Mouse (Mus musculus) kidney, adult 9 months (tissue): ENCODE measurements at regions not wholly inside any gene's neighbourhood (a gene's known extent, or its start where the extent isn't known, plus 50 kb on each side); places are given as distances from the start of the nearest gene placed in this dataset.

ENCODE experiments used
- DNase-seq: peaks from one replicate; pipeline ENCODE4 v3.0.0; 2022

DNA sequence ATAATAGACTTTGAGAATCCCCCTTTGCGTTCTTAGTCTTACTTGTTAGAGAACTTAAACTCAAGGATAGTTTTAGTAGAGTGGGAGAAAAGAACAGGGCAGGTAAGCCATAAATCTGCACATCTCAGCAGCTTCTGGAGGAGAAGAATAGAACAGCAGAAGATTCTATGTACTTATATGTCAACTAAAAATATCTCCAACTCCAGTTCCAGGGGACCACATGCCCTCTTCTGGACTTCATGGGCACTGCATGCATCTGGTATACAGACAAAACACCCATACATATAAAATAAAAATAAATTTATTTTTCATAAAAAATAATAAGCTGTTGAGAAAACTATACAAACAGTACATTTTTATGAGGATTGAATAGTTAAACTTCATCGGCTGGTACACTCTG lies 196.4 kb downstream of the Mettl4 start:
- DNase-seq: peak; percentile 3

GRCm38 (mm10) chr17:94528765-94529164 lies 221.1 kb downstream of the Mettl4 start:
- DNase-seq: no peak
